8 mouse cellular contexts compared by ENCODE assay signal in the genomic region with DNA sequence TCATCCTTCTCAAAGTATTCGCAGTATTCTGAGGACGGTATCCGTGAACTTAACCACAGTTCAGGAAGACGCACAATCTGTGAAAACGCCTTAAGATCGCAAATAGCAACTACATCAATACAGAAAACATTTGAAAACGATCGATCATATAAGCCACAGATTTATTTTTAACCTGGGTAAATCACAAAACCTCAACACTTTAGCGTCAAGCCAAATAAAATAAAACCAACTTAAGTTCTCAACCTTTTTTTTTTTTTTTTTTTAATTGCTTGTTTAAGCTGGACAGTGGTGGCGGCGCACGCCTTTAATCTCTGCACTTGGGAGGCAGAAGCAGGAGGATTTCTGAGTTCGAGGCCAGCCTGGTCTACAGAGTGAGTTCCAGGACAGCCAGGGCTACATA. TPM values are rescaled to one million over a fixed set of nuclear protein-coding genes. Genes with fewer than 3 reads are reported as not detected.
DNase-seq lines count a peak whose midpoint lies in the region; ATAC-seq and TF ChIP-seq lines count a peak whose summit lies in the region.

No protein-coding gene starts in this region.

- TF ChIP-seq POLR2A in kidney, adult 2 months (IDR thresholded peaks at IDR 0.05; ENCODE audit: low read depth, low read length) = no peak

- no peak for ATAC-seq in hindbrain, embryonic 13.5 days (ENCODE audit: low FRiP score)
- no peak for ATAC-seq in midbrain, embryonic 14.5 days (ENCODE audit: low FRiP score, low TSS enrichment)
- ATAC-seq in granulocyte monocyte progenitor cell, adult 5-6 weeks (replicated peaks; ENCODE audit: poor library complexity, severe bottlenecking) = no peak
- no peak for ATAC-seq in erythroid progenitor cell, adult 5-6 weeks (replicated peaks; ENCODE audit: low FRiP score, poor library complexity, severe bottlenecking)

- no peaks in the 10 kb centered on the region for H3K9me3 ChIP-seq in hindbrain, embryonic 13.5 days
- no peaks in the 10 kb centered on the region for H3K9me3 ChIP-seq in midbrain, embryonic 14.5 days (ENCODE audit: control insufficient read depth, low read length)

- no peak overlapping the region for H3K9ac ChIP-seq in hindbrain, embryonic 13.5 days
- no peak overlapping the region for H3K9ac ChIP-seq in midbrain, embryonic 14.5 days (replicated peaks; ENCODE audit: low read length)

- no peaks in the 10 kb centered on the region for H3K4me1 ChIP-seq in kidney, adult 2 months (ENCODE audit: control insufficient read depth, insufficient read depth, low read length)
- peaks cover 14% of the 10 kb centered on the region for H3K4me1 ChIP-seq in hindbrain, embryonic 13.5 days (replicated peaks)
- H3K4me1 ChIP-seq in midbrain, embryonic 14.5 days (ENCODE audit: control insufficient read depth, insufficient read depth, low read length) = peaks cover 6% of the 10 kb centered on the region

- no peaks in the 10 kb centered on the region for H3K36me3 ChIP-seq in kidney, adult 2 months (ENCODE audit: control insufficient read depth, insufficient read depth, low read length)
- peaks cover 26% of the 10 kb centered on the region for H3K36me3 ChIP-seq in hindbrain, embryonic 13.5 days
- peaks cover 25% of the 10 kb centered on the region for H3K36me3 ChIP-seq in midbrain, embryonic 14.5 days (ENCODE audit: control insufficient read depth, insufficient read depth, low read length)

- no peak for TF ChIP-seq CTCF in kidney, adult 2 months (conservative IDR thresholded peaks at IDR 0.05; ENCODE audit: insufficient read depth, insufficient read length, low read depth, low read length)

- no peak for DNase-seq in kidney, adult 2 months
- no peak for DNase-seq in kidney, adult 18-20 months
- peak; percentile 21 for DNase-seq in MN1 (ENCODE audit: low spot score)
- peak; percentile 21 for DNase-seq in midbrain, embryonic 14.5 days
- DNase-seq in left cerebral cortex, adult 9 months (ENCODE audit: low spot score in 2 of 2) = no peak

- H3K27ac ChIP-seq in kidney, adult 2 months (ENCODE audit: insufficient read depth, low read depth, low read length) = no peak overlapping the region
- no peak overlapping the region for H3K27ac ChIP-seq in hindbrain, embryonic 13.5 days
- no peak overlapping the region for H3K27ac ChIP-seq in midbrain, embryonic 14.5 days (replicated peaks; ENCODE audit: low read depth, low read length)

- no peaks in the 10 kb centered on the region for H3K27me3 ChIP-seq in kidney, adult 2 months (replicated peaks; ENCODE audit: control insufficient read depth, insufficient read depth, low read length)
- no peaks in the 10 kb centered on the region for H3K27me3 ChIP-seq in hindbrain, embryonic 13.5 days
- H3K27me3 ChIP-seq in midbrain, embryonic 14.5 days (ENCODE audit: control insufficient read depth, insufficient read depth, low read length) = no peaks in the 10 kb centered on the region

- WGBS in kidney, adult 2 months = 33% methylated on average over 13 of the region's 13 CpGs
- WGBS in hindbrain, embryonic 13.5 days = 37% methylated on average over 13 of the region's 13 CpGs
- 40% methylated on average over 13 of the region's 13 CpGs for WGBS in midbrain, embryonic 14.5 days

- H3K4me2 ChIP-seq in hindbrain, embryonic 13.5 days = peak overlapping the region; percentile 45
- peak overlapping the region; percentile 42 for H3K4me2 ChIP-seq in midbrain, embryonic 14.5 days (ENCODE audit: low read length)

- peak overlapping the region; percentile 24; the same call in 1 of the 2 replicates for H3K4me3 ChIP-seq in kidney, adult 2 months (ENCODE audit: insufficient read depth, low read depth, low read length)
- H3K4me3 ChIP-seq in hindbrain, embryonic 13.5 days = peak overlapping the region; percentile 81
- H3K4me3 ChIP-seq in midbrain, embryonic 14.5 days (replicated peaks; ENCODE audit: low read depth, low read length) = peak overlapping the region; percentile 85

RNA-seq across cellular contexts. Expression of a gene that starts 0.6 kb away (rescaled TPM):
- 33.1 and 33.3 TPM in 2 replicates for polyA plus RNA-seq in kidney, adult 2 months (2012; rRNA removed)
- polyA plus RNA-seq in hindbrain, embryonic 13.5 days (2015; fragmentation: Nextera tagmentation; extraction: Ambion mirVana) = 107 and 108 TPM in 2 replicates
- polyA plus RNA-seq in midbrain, embryonic 14.5 days (2014; fragmentation: Nextera tagmentation; extraction: Ambion mirVana) = 103 and 119 TPM in 2 replicates
- total RNA-seq in granulocyte monocyte progenitor cell, adult 5-6 weeks (2014; fragmentation: Nextera tagmentation) = 50.3 and 62.1 TPM in 2 replicates
- 71.2 and 77.6 TPM in 2 replicates for total RNA-seq in granulocyte monocyte progenitor cell, adult 5-6 weeks (2017)
- 8.8 and 39.3 TPM in 2 replicates for total RNA-seq in erythroid progenitor cell, adult 5-6 weeks (2015; ENCODE audit: low replicate concordance)
- 25.6 and 28.5 TPM in 2 replicates for total RNA-seq in erythroid progenitor cell, adult 5-6 weeks (2017; ENCODE audit: low replicate concordance)

RNA-seq across cellular contexts. Expression of a gene that starts 5.1 kb away (rescaled TPM):
- 1.1 and 1.5 TPM in 2 replicates for polyA plus RNA-seq in kidney, adult 2 months (2012; rRNA removed)
- polyA plus RNA-seq in hindbrain, embryonic 13.5 days (2015; fragmentation: Nextera tagmentation; extraction: Ambion mirVana) = 0.06 TPM in 1 of 2 replicates, not detected in the other
- not detected in 2 replicates for polyA plus RNA-seq in midbrain, embryonic 14.5 days (2014; fragmentation: Nextera tagmentation; extraction: Ambion mirVana)
- not detected in 2 replicates for total RNA-seq in granulocyte monocyte progenitor cell, adult 5-6 weeks (2014; fragmentation: Nextera tagmentation)
- total RNA-seq in granulocyte monocyte progenitor cell, adult 5-6 weeks (2017) = not detected in 2 replicates
- total RNA-seq in erythroid progenitor cell, adult 5-6 weeks (2015; ENCODE audit: low replicate concordance) = not detected in 2 replicates
- not detected in 2 replicates for total RNA-seq in erythroid progenitor cell, adult 5-6 weeks (2017; ENCODE audit: low replicate concordance)

RNA-seq across cellular contexts. Expression of a gene that starts 28.9 kb away (rescaled TPM):
- 5.0 and 5.5 TPM in 2 replicates for polyA plus RNA-seq in kidney, adult 2 months (2012; rRNA removed)
- polyA plus RNA-seq in hindbrain, embryonic 13.5 days (2015; fragmentation: Nextera tagmentation; extraction: Ambion mirVana) = 0.16 TPM in 1 of 2 replicates, not detected in the other
- polyA plus RNA-seq in midbrain, embryonic 14.5 days (2014; fragmentation: Nextera tagmentation; extraction: Ambion mirVana) = 0.09 TPM in 1 of 2 replicates, not detected in the other
- not detected in 2 replicates for total RNA-seq in granulocyte monocyte progenitor cell, adult 5-6 weeks (2014; fragmentation: Nextera tagmentation)
- total RNA-seq in granulocyte monocyte progenitor cell, adult 5-6 weeks (2017) = not detected in 2 replicates
- not detected in 2 replicates for total RNA-seq in erythroid progenitor cell, adult 5-6 weeks (2015; ENCODE audit: low replicate concordance)
- not detected in 2 replicates for total RNA-seq in erythroid progenitor cell, adult 5-6 weeks (2017; ENCODE audit: low replicate concordance)

RNA-seq across cellular contexts. Expression of a gene that starts 47.2 kb away (rescaled TPM):
- 7.7 and 9.6 TPM in 2 replicates for polyA plus RNA-seq in kidney, adult 2 months (2012; rRNA removed)
- 0.71 TPM in 1 of 2 replicates, not detected in the other for polyA plus RNA-seq in hindbrain, embryonic 13.5 days (2015; fragmentation: Nextera tagmentation; extraction: Ambion mirVana)
- not detected in 2 replicates for polyA plus RNA-seq in midbrain, embryonic 14.5 days (2014; fragmentation: Nextera tagmentation; extraction: Ambion mirVana)
- not detected in 2 replicates for total RNA-seq in granulocyte monocyte progenitor cell, adult 5-6 weeks (2014; fragmentation: Nextera tagmentation)
- not detected in 2 replicates for total RNA-seq in granulocyte monocyte progenitor cell, adult 5-6 weeks (2017)
- total RNA-seq in erythroid progenitor cell, adult 5-6 weeks (2015; ENCODE audit: low replicate concordance) = not detected in 2 replicates
- total RNA-seq in erythroid progenitor cell, adult 5-6 weeks (2017; ENCODE audit: low replicate concordance) = not detected in 2 replicates

Comparison
In these comparisons a context has a peak if more than half of its experiments do, and no peak if none do; other contexts are left out.
1. DNase-seq: peak in MN1 (single experiment) and midbrain, embryonic 14.5 days (single experiment); none in kidney, adult 2 months (single experiment), kidney, adult 18-20 months (single experiment) and left cerebral cortex, adult 9 months (0 of 2).
2. H3K4me3 ChIP-seq: peak in every context shown above with its lines; median percentile 85 in midbrain, embryonic 14.5 days; 81 in hindbrain, embryonic 13.5 days; 24 in kidney, adult 2 months.